Mouse (Mus musculus) olfactory bulb, adult 2 months (tissue): ENCODE measurements around the gene Smc1b.

ENCODE experiments used
- CTCF ChIP-seq: fragments of 200-500 bp; IDR thresholded peaks from 2 replicates; pipeline ENCODE4 v1.5.1; 2012; ENCODE audit warnings: low read depth, mild to moderate bottlenecking, low read length, moderate library complexity; ENCODE audit not compliant: insufficient read depth
- POLR2A ChIP-seq: fragments of 200-500 bp; IDR thresholded peaks from 2 replicates; pipeline ENCODE4 v1.6.1; 2012; ENCODE audit warnings: mild to moderate bottlenecking, low read depth, low read length, moderate library complexity; ENCODE audit not compliant: insufficient read depth

DNA sequence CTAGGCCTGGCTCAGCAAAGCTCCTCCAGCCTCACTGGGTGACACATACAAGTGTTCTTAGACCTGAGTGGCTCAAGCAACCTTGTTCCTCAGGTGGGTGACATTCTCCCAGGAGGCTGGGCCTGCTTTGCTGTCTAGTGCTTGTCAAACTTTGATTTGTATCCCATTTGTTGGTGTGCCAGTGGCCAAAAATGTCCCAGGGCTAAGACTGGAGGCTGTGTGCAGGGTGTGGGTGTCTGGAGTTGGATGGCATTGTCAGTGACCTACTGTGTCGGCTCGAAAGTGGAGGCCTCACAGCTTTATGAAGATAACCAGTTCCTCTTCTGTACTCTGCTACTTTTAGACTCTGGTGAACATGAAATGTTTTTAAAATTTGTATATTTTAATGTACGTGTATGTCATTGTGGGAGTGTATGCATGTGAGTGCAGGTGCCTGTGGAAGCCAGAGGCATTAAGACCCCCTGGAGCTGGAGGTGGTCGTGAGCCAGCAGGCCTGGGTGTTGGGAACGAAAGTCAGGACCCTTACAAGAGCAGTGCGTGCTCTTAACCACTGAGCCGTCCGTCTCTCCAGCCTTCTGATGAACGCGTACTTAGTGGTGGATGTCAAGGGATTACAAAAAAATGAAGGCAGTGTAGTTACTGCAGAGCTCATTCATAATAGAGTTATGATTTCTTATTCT lies 90.1 kb downstream of the Smc1b start:
- TF ChIP-seq CTCF (no peak), POLR2A (no peak)
